Comparison of ENCODE assay signal across 10 mouse cellular contexts in genomic region chr3:83965333-83965732, GRCm38 (mm10).
DNase-seq lines count a peak whose midpoint lies in the region; ATAC-seq and TF ChIP-seq lines count a peak whose summit lies in the region.
"Had no signal": no experiment of that assay in that cellular context is flagged by ENCODE, and none has a peak within 500 bp of the region (broad histone marks: within the 10 kb centered on the region; RNA-seq: fewer than 3 reads in every experiment).

No protein-coding gene starts in this region.

- H3K27ac ChIP-seq in heart, adult 2 months, result peak overlapping the region; percentile 1; the same call in 1 of the 2 replicates
- peak overlapping the region; percentile 42 for H3K27ac ChIP-seq in midbrain, embryonic 12.5 days (replicated peaks)
- H3K27ac ChIP-seq in midbrain, embryonic 10.5 days (replicated peaks), result no peak overlapping the region
- peak overlapping the region; percentile 16 for H3K27ac ChIP-seq in forebrain, embryonic 15.5 days (replicated peaks)
- no peak overlapping the region for H3K27ac ChIP-seq in stomach, postnatal 0 days (replicated peaks)

- 70% methylated on average over 2 of the region's 2 CpGs for WGBS in heart, adult 2 months
- 80% methylated on average over 2 of the region's 2 CpGs for WGBS in midbrain, embryonic 12.5 days
- 85% methylated on average over 2 of the region's 2 CpGs for WGBS in midbrain, embryonic 10.5 days
- WGBS in forebrain, embryonic 15.5 days, result 67% methylated on average over 2 of the region's 2 CpGs
- 87% methylated on average over 2 of the region's 2 CpGs for WGBS in stomach, postnatal 0 days

- H3K27me3 ChIP-seq in heart, adult 2 months (ENCODE audit: control insufficient read depth, insufficient read depth, low read length), result no peaks in the 10 kb centered on the region
- no peaks in the 10 kb centered on the region; the same call in 1 of the 2 replicates for H3K27me3 ChIP-seq in midbrain, embryonic 12.5 days
- H3K27me3 ChIP-seq in midbrain, embryonic 10.5 days (ENCODE audit: low read depth, poor library complexity, severe bottlenecking), result no peaks in the 10 kb centered on the region
- no peaks in the 10 kb centered on the region for H3K27me3 ChIP-seq in forebrain, embryonic 15.5 days
- no peaks in the 10 kb centered on the region for H3K27me3 ChIP-seq in stomach, postnatal 0 days (ENCODE audit: control insufficient read depth, insufficient read depth, low read length)

- no peaks in the 10 kb centered on the region for H3K9me3 ChIP-seq in midbrain, embryonic 12.5 days
- H3K9me3 ChIP-seq in midbrain, embryonic 10.5 days (replicated peaks), result no peaks in the 10 kb centered on the region
- H3K9me3 ChIP-seq in forebrain, embryonic 15.5 days, result no peaks in the 10 kb centered on the region
- H3K9me3 ChIP-seq in stomach, postnatal 0 days (ENCODE audit: control insufficient read depth, low read length), result no peaks in the 10 kb centered on the region

- ATAC-seq in midbrain, embryonic 12.5 days (ENCODE audit: low FRiP score, low read depth), result no peak
- 0 out of 2 replicates have a peak, but pooled peaks have one; percentile 11 for ATAC-seq in forebrain, embryonic 15.5 days (replicated peaks)
- ATAC-seq in stomach, postnatal 0 days (ENCODE audit: low FRiP score, low TSS enrichment), result no peak
- ATAC-seq: CD4-positive, CD25-positive, alpha-beta regulatory T cell, adult 4 months had no signal

- H3K79me2 ChIP-seq in heart, adult 2 months (replicated peaks; ENCODE audit: control insufficient read depth, insufficient read depth, low read length), result no peaks in the 10 kb centered on the region

- H3K4me1 ChIP-seq in heart, adult 2 months (ENCODE audit: control insufficient read depth, insufficient read depth, low read length), result peaks cover 9% of the 10 kb centered on the region; the same call in 1 of the 2 replicates
- H3K4me1 ChIP-seq in midbrain, embryonic 12.5 days, result peaks cover 20% of the 10 kb centered on the region
- H3K4me1 ChIP-seq in midbrain, embryonic 10.5 days, result peaks cover 14% of the 10 kb centered on the region
- H3K4me1 ChIP-seq in forebrain, embryonic 15.5 days, result peaks cover 44% of the 10 kb centered on the region
- H3K4me1 ChIP-seq in stomach, postnatal 0 days (replicated peaks; ENCODE audit: control insufficient read depth, insufficient read depth), result no peaks in the 10 kb centered on the region; the same call in 1 of the 2 replicates

- no peak for TF ChIP-seq EP300 in heart, adult 2 months (IDR thresholded peaks at IDR 0.05; ENCODE audit: insufficient read depth, low read depth, low read length)
- no peak for TF ChIP-seq EP300 in stomach, postnatal 0 days (optimal IDR thresholded peaks at IDR 0.05)

- no peaks in the 10 kb centered on the region for H3K36me3 ChIP-seq in heart, adult 2 months (ENCODE audit: control insufficient read depth, insufficient read depth, low read length)
- peaks cover 14% of the 10 kb centered on the region for H3K36me3 ChIP-seq in midbrain, embryonic 12.5 days
- H3K36me3 ChIP-seq in midbrain, embryonic 10.5 days, result peaks cover 31% of the 10 kb centered on the region
- H3K36me3 ChIP-seq in forebrain, embryonic 15.5 days, result peaks cover 16% of the 10 kb centered on the region
- H3K36me3 ChIP-seq in stomach, postnatal 0 days (ENCODE audit: control insufficient read depth, insufficient read depth, low read length), result no peaks in the 10 kb centered on the region; the same call in none of the 2 replicates

- no peak overlapping the region for H3K4me2 ChIP-seq in midbrain, embryonic 12.5 days (replicated peaks)
- no peak overlapping the region for H3K4me2 ChIP-seq in forebrain, embryonic 15.5 days (replicated peaks)
- H3K4me2 ChIP-seq in stomach, postnatal 0 days (replicated peaks; ENCODE audit: low read depth), result no peak overlapping the region

- intact Hi-C loops in heart, adult 2 months (cut with DNase I), result no loop called here

- H3K9ac ChIP-seq in heart, adult 2 months (ENCODE audit: low read depth, low read length), result no peak overlapping the region
- H3K9ac ChIP-seq in midbrain, embryonic 12.5 days (replicated peaks), result no peak overlapping the region
- H3K9ac ChIP-seq in forebrain, embryonic 15.5 days (replicated peaks), result no peak overlapping the region
- H3K9ac ChIP-seq in stomach, postnatal 0 days (ENCODE audit: low read length), result no peak overlapping the region

- no peak for TF ChIP-seq POLR2A in heart, adult 2 months (IDR thresholded peaks at IDR 0.05; ENCODE audit: insufficient read depth, low read depth, low read length)

- no peak for TF ChIP-seq CTCF in heart, adult 2 months (IDR thresholded peaks at IDR 0.05)
- TF ChIP-seq CTCF in stomach, postnatal 0 days (IDR thresholded peaks at IDR 0.05; ENCODE audit: low read depth), result no peak

- DNase-seq in heart, adult 2 months, result no peak
- no peak for DNase-seq in heart, adult 11 months
- DNase-seq in midbrain, embryonic 10.5 days (ENCODE audit: low spot score), result no peak
- no peak for DNase-seq in stomach, postnatal 0 days (ENCODE audit: low spot score)
- DNase-seq in spleen, adult 18-20 months, result no peak
- DNase-seq: kidney, adult 18-20 months; lung, postnatal 14 days had no signal

- no peak overlapping the region for H3K4me3 ChIP-seq in heart, adult 2 months
- H3K4me3 ChIP-seq in midbrain, embryonic 12.5 days, result no peak overlapping the region
- no peak overlapping the region for H3K4me3 ChIP-seq in midbrain, embryonic 10.5 days
- no peak overlapping the region for H3K4me3 ChIP-seq in forebrain, embryonic 15.5 days
- no peak overlapping the region for H3K4me3 ChIP-seq in stomach, postnatal 0 days (ENCODE audit: low read depth, low read length)

Comparison
In these comparisons a context has a peak if more than half of its experiments do, and no peak if none do; other contexts are left out.
1. H3K27ac ChIP-seq: peak in heart, adult 2 months (single experiment), midbrain, embryonic 12.5 days (single experiment) and forebrain, embryonic 15.5 days (single experiment); none in midbrain, embryonic 10.5 days (single experiment) and stomach, postnatal 0 days (single experiment).